Mouse (Mus musculus): ENCODE measurements around the gene Dapk1. TPM values are rescaled to one million over a fixed set of nuclear protein-coding genes. Genes with fewer than 3 reads are reported as not detected.

Gene Dapk1
- 37.8 and 40.5 TPM in 2 replicates for polyA plus RNA-seq (2011; ENCODE audit: insufficient read depth, insufficient read length, low read depth, missing spikeins)

DNA sequence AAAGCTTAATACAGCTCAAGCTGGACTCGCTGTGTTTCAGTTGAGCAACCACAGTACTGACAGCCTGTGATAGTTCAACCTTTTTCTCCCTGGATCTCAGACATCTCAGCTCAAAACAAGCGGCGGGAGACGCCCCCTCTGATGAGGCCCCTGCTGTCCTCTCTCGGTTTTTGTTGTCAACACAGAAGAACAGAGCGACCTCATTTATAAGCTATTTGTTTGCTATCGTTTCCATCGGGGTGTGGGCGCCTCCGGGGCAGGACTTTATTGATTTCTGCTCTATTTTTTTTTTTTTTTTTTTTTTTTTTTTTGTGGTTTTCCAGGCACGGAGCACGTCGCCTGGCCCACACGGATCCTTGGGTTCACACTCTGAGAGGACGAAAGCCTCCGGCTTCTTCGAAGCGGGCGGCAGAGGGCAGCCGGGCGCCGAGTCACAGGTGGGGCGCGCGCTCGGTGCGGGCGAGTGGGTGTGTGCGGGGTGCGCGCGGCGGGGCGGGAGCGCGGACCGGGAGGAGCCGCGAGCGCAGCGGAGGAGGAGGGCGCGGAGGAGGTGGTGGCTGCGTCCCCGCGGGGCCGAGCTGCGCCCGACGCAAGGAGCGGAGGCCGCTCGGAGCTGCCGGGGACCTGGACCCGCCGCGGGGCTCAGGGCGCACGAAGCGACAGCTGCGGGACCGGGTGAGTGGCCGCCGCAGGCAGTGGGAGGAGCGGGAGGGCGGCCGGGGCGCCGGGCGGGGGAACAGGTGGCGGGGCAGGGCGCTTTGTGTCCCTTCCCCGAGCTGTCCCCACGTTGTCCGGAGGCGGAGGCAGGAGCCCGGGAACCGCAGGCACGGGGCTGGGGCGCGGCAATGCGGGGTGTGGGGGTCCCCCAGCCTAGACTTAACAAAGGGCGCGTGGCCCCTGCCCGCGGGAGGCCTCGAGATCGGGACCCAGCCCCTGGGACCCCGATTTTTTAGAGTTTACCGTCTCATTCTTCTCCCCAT lies at the start of gene Dapk1:
TSS of gene Dapk1 (plus strand) at position 512 of the 980 bp plus-strand sequence.
- no peak within 1 kb of the TSS for H3K27ac ChIP-seq (ENCODE audit: insufficient read depth, low read length)
- 0 out of 2 replicates have a peak, but pooled peaks cover under 1% of the 10 kb centered on the region for H3K36me3 ChIP-seq (ENCODE audit: control insufficient read depth, insufficient read depth, low read length, poor library complexity, severe bottlenecking)
- TF ChIP-seq CTCF (IDR thresholded peaks at IDR 0.05; ENCODE audit: low read depth, low read length) = no peak
- no peak for TF ChIP-seq POLR2A (IDR thresholded peaks at IDR 0.05; ENCODE audit: insufficient read depth, low read length)
- TF ChIP-seq EP300 (IDR thresholded peaks at IDR 0.05; ENCODE audit: insufficient read depth, low read depth, low read length) = no peak
- H3K4me3 ChIP-seq (ENCODE audit: low read depth, low read length) = peak within 1 kb of the TSS; percentile 77
- H3K4me1 ChIP-seq (ENCODE audit: control insufficient read depth, insufficient read depth, low read length) = no peaks in the 10 kb centered on the region
- H3K9me3 ChIP-seq (replicated peaks; ENCODE audit: control insufficient read depth, insufficient read depth, low read length, poor library complexity, severe bottlenecking) = no peaks in the 10 kb centered on the region
- H3K9ac ChIP-seq (ENCODE audit: low read depth, poor library complexity, severe bottlenecking) = peak within 1 kb of the TSS; percentile 88
- H3K27me3 ChIP-seq (ENCODE audit: control insufficient read depth, insufficient read depth, low read length, poor library complexity, severe bottlenecking) = no peaks in the 10 kb centered on the region

DNA sequence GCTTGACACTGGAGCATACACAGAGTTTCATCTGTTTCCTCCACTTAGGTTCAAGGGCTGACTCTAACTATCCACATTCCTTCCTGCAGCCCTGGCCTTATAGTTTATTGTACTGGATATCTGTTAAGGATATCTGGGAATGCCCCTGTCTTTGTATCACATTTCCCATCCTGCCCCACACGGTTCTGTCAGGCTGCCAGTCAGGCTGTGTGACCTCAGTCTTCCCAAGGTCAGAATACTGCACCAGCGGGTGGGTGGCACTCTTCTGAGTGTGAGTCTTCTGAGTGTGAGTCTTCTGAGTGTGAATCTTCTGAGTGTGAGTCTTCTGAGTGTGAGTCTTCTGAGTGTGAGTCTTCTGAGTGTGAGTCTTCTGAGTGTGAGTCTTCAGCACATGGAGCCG lies 48.4 kb upstream of the Dapk1 start:
- H3K4me1 ChIP-seq (ENCODE audit: control insufficient read depth, insufficient read depth, low read length) = no peaks in the 10 kb centered on the region
- no peaks in the 10 kb centered on the region for H3K36me3 ChIP-seq (ENCODE audit: control insufficient read depth, insufficient read depth, low read length, poor library complexity, severe bottlenecking)
- TF ChIP-seq CTCF (IDR thresholded peaks at IDR 0.05; ENCODE audit: low read depth, low read length) (no peak), POLR2A (IDR thresholded peaks at IDR 0.05; ENCODE audit: insufficient read depth, low read length) (no peak), EP300 (IDR thresholded peaks at IDR 0.05; ENCODE audit: insufficient read depth, low read depth, low read length) (no peak)

DNA sequence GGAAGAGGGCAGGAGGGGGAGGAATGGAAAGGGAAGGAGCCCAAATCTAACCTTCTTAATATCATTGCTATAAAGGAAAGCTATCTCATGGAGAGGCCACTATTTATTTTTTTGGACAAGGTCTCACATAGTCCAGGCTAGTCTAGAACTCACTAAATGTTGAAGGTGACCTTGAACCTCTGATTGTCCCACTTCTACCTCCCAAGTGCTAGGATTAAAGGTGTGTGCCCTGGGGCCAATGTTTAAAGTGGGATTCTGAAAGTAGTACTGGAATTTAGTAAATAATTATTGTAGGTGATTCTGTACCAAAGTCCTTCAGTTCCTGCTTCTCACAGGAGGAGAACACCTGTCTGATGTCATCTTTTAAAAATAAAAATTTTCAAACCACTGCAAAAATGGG lies 45.3 kb upstream of the Dapk1 start:
- no peak overlapping the region for H3K4me3 ChIP-seq (ENCODE audit: low read depth, low read length)
- no peaks in the 10 kb centered on the region for H3K27me3 ChIP-seq (ENCODE audit: control insufficient read depth, insufficient read depth, low read length, poor library complexity, severe bottlenecking)
- no peaks in the 10 kb centered on the region for H3K36me3 ChIP-seq (ENCODE audit: control insufficient read depth, insufficient read depth, low read length, poor library complexity, severe bottlenecking)
- H3K27ac ChIP-seq (ENCODE audit: insufficient read depth, low read length) = no peak overlapping the region
- no peak overlapping the region for H3K9ac ChIP-seq (ENCODE audit: low read depth, poor library complexity, severe bottlenecking)
- H3K9me3 ChIP-seq (replicated peaks; ENCODE audit: control insufficient read depth, insufficient read depth, low read length, poor library complexity, severe bottlenecking) = no peaks in the 10 kb centered on the region
- TF ChIP-seq CTCF (IDR thresholded peaks at IDR 0.05; ENCODE audit: low read depth, low read length) (no peak), EP300 (IDR thresholded peaks at IDR 0.05; ENCODE audit: insufficient read depth, low read depth, low read length) (no peak), POLR2A (IDR thresholded peaks at IDR 0.05; ENCODE audit: insufficient read depth, low read length) (no peak)
- H3K4me1 ChIP-seq (ENCODE audit: control insufficient read depth, insufficient read depth, low read length) = no peaks in the 10 kb centered on the region

More for the DNA sequence above, 48.4 kb upstream of the Dapk1 start:
- Histone ChIP-seq H3K4me3 (ENCODE audit: low read depth, low read length) (no peak overlapping the region), H3K27me3 (ENCODE audit: control insufficient read depth, insufficient read depth, low read length, poor library complexity, severe bottlenecking) (no peaks in the 10 kb centered on the region), H3K9me3 (replicated peaks; ENCODE audit: control insufficient read depth, insufficient read depth, low read length, poor library complexity, severe bottlenecking) (no peaks in the 10 kb centered on the region), H3K27ac (ENCODE audit: insufficient read depth, low read length) (no peak overlapping the region), H3K9ac (ENCODE audit: low read depth, poor library complexity, severe bottlenecking) (no peak overlapping the region)

DNA sequence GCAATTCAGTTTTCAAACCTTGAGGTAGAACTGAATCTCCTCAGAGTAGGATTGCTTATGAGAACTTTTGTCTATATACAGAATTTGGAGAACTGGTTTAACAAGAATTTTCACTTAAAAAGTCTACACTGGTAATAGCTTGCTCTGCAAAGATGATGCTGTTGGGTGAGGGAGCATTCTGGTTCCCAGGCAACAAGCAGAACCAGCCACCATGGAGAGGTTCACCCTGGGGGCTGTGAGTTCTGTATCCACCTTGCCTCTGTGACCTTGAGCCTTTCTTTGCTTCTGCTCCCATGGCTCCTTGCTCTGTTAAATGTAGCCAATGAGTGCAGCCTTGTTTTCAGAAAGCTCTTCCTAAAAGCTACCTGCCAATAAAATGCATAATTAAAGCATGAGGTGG lies 44.8 kb upstream of the Dapk1 start:
- no peaks in the 10 kb centered on the region for H3K4me1 ChIP-seq (ENCODE audit: control insufficient read depth, insufficient read depth, low read length)
- no peaks in the 10 kb centered on the region for H3K36me3 ChIP-seq (ENCODE audit: control insufficient read depth, insufficient read depth, low read length, poor library complexity, severe bottlenecking)
- H3K27ac ChIP-seq (ENCODE audit: insufficient read depth, low read length) = no peak overlapping the region
- no peak overlapping the region for H3K9ac ChIP-seq (ENCODE audit: low read depth, poor library complexity, severe bottlenecking)
- H3K9me3 ChIP-seq (replicated peaks; ENCODE audit: control insufficient read depth, insufficient read depth, low read length, poor library complexity, severe bottlenecking) = no peaks in the 10 kb centered on the region
- no peak for TF ChIP-seq CTCF (IDR thresholded peaks at IDR 0.05; ENCODE audit: low read depth, low read length)
- no peak for TF ChIP-seq POLR2A (IDR thresholded peaks at IDR 0.05; ENCODE audit: insufficient read depth, low read length)
- TF ChIP-seq EP300 (IDR thresholded peaks at IDR 0.05; ENCODE audit: insufficient read depth, low read depth, low read length) = no peak
- no peaks in the 10 kb centered on the region for H3K27me3 ChIP-seq (ENCODE audit: control insufficient read depth, insufficient read depth, low read length, poor library complexity, severe bottlenecking)
- no peak overlapping the region for H3K4me3 ChIP-seq (ENCODE audit: low read depth, low read length)

- H3K36me3 ChIP-seq (ENCODE audit: control insufficient read depth, insufficient read depth, low read length, poor library complexity, severe bottlenecking) = no peaks in the 10 kb centered on the region
- TF ChIP-seq EP300 (IDR thresholded peaks at IDR 0.05; ENCODE audit: insufficient read depth, low read depth, low read length) (no peak), CTCF (IDR thresholded peaks at IDR 0.05; ENCODE audit: low read depth, low read length) (no peak), POLR2A (IDR thresholded peaks at IDR 0.05; ENCODE audit: insufficient read depth, low read length) (no peak)
- H3K9me3 ChIP-seq (replicated peaks; ENCODE audit: control insufficient read depth, insufficient read depth, low read length, poor library complexity, severe bottlenecking) = no peaks in the 10 kb centered on the region
- H3K4me1 ChIP-seq (ENCODE audit: control insufficient read depth, insufficient read depth, low read length) = no peaks in the 10 kb centered on the region
- no peak overlapping the region for H3K4me3 ChIP-seq (ENCODE audit: low read depth, low read length)
- no peaks in the 10 kb centered on the region for H3K27me3 ChIP-seq (ENCODE audit: control insufficient read depth, insufficient read depth, low read length, poor library complexity, severe bottlenecking)
- no peak overlapping the region for H3K9ac ChIP-seq (ENCODE audit: low read depth, poor library complexity, severe bottlenecking)
- no peak overlapping the region for H3K27ac ChIP-seq (ENCODE audit: insufficient read depth, low read length)
Measured at GRCm38 (mm10) chr13:60564303-60564702, 37.4 kb upstream of the Dapk1 start.

All from ES-Bruce4 (cell line).